Mouse (Mus musculus): ENCODE measurements at regions not wholly inside any gene's neighbourhood (a gene's known extent, or its start where the extent isn't known, plus 50 kb on each side); places are given as distances from the start of the nearest gene placed in this dataset.

DNA sequence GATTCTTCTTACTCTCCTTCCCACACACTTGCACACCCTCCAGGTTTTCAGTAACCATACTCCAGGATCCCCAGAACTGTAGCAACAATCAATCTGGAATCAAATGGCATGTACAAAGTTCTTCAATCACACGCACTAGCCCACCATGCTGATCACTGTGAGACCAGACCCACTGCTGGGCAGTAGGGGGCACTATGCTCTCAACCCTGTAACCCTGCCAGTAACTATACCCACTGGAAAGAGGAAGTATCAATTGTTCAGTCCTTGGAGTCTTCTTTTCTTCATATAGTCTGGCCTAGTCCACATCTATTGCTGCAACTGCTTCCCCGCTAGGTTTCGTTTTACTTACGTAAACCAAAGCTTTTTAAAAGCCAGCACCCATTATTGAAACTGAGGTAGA lies 197.8 kb upstream of the Thbs1 start:
- Histone ChIP-seq H3K9me3 (ENCODE audit: control insufficient read depth, low read length) (no peaks in the 10 kb centered on the region), H3K27me3 (replicated peaks; ENCODE audit: control insufficient read depth, insufficient read depth, low read length) (no peaks in the 10 kb centered on the region), H3K27ac (ENCODE audit: low read depth, low read length) (no peak overlapping the region), H3K4me1 (ENCODE audit: control insufficient read depth, insufficient read depth, low read depth, low read length) (no peaks in the 10 kb centered on the region), H3K4me3 (ENCODE audit: low read length) (no peak overlapping the region), H3K4me2 (ENCODE audit: low read length) (no peak overlapping the region), H3K36me3 (ENCODE audit: control insufficient read depth, insufficient read depth, low read length) (no peaks in the 10 kb centered on the region), H3K9ac (ENCODE audit: low read depth, low read length) (no peak overlapping the region)
- ATAC-seq: no peak
- whole genome bisulfite sequencing: 91% methylated on average over 4 of the region's 4 CpGs

DNA sequence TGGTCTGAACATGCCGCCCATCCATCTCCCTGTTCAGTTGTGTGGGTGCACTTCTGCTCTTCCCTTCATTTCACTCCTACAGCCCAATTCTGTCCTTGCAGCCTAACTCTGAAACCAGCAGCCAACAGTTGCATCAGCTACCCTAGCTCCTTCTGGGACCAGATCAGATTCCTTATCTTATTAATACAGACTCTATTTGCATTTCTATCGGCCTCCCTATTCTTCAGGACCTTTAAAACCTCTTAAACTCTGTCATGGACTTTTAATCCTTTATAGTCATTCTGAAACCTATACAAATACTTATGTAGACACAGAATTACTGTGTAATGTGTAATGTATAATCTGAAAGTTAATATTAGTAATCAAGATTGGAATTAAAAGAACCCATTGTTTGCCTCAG lies 195.9 kb upstream of the Thbs1 start:
- Histone ChIP-seq H3K36me3 (ENCODE audit: control insufficient read depth, insufficient read depth, low read length) (no peaks in the 10 kb centered on the region), H3K4me2 (ENCODE audit: low read length) (no peak overlapping the region), H3K27me3 (replicated peaks; ENCODE audit: control insufficient read depth, insufficient read depth, low read length) (no peaks in the 10 kb centered on the region), H3K9me3 (ENCODE audit: control insufficient read depth, low read length) (no peaks in the 10 kb centered on the region), H3K4me3 (ENCODE audit: low read length) (no peak overlapping the region), H3K9ac (ENCODE audit: low read depth, low read length) (no peak overlapping the region), H3K4me1 (ENCODE audit: control insufficient read depth, insufficient read depth, low read depth, low read length) (no peaks in the 10 kb centered on the region), H3K27ac (ENCODE audit: low read depth, low read length) (no peak overlapping the region)
- no peak for ATAC-seq
- WGBS: 92% methylated on average over 2 of the region's 2 CpGs

DNA sequence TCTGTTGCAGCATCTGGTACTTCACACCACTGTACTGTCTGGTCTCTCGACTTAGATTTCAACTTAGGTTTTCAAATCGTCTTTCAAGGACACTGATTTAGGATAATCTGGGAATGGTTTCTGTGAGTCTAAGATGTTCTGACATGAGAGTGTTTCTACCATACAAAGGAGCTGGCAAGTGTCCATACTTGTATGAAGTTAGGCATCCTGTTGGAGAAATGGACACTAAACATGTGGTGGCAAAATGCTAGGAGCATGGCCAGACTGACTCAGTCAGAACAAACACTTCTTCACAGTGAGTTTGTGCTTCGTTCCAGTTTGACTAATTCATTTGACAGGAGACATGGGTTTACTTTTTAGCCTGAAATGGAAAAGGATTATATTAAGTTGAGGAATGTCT lies 194.5 kb upstream of the Thbs1 start:
- WGBS: 84% methylated on average over 3 of the region's 3 CpGs
- H3K4me2 ChIP-seq (ENCODE audit: low read length): no peak overlapping the region
- no peaks in the 10 kb centered on the region for H3K27me3 ChIP-seq (replicated peaks; ENCODE audit: control insufficient read depth, insufficient read depth, low read length)
- H3K4me3 ChIP-seq (ENCODE audit: low read length): no peak overlapping the region
- ATAC-seq: no peak
- no peaks in the 10 kb centered on the region for H3K36me3 ChIP-seq (ENCODE audit: control insufficient read depth, insufficient read depth, low read length)
- H3K4me1 ChIP-seq (ENCODE audit: control insufficient read depth, insufficient read depth, low read depth, low read length): no peaks in the 10 kb centered on the region
- H3K27ac ChIP-seq (ENCODE audit: low read depth, low read length): no peak overlapping the region
- no peak overlapping the region for H3K9ac ChIP-seq (ENCODE audit: low read depth, low read length)
- H3K9me3 ChIP-seq (ENCODE audit: control insufficient read depth, low read length): no peaks in the 10 kb centered on the region

DNA sequence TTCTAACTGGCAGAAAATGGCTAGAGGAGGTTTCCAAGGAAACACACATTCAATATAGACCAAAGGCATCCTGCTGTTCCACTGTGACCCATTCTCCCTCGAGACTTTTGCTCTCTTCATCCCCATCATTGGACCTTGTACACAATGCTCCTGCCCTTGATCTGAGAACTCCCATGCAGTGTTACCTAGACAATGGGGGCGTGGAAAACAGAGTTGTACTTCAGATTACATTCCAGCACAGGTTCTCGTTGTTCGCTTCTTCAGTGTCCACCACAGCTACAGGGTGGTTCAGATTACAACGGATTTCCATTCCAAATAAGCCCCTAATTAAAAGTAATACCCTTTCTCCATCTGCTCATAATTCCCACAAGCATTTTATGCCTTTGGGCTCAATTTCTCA lies 186.8 kb upstream of the Thbs1 start:
- no peaks in the 10 kb centered on the region for H3K9me3 ChIP-seq (ENCODE audit: control insufficient read depth, low read length)
- no peak overlapping the region for H3K27ac ChIP-seq (ENCODE audit: low read depth, low read length)
- no peak for ATAC-seq
- H3K4me1 ChIP-seq (ENCODE audit: control insufficient read depth, insufficient read depth, low read depth, low read length): no peaks in the 10 kb centered on the region
- 20% methylated on average over 5 of the region's 5 CpGs for WGBS
- no peaks in the 10 kb centered on the region for H3K36me3 ChIP-seq (ENCODE audit: control insufficient read depth, insufficient read depth, low read length)
- no peaks in the 10 kb centered on the region for H3K27me3 ChIP-seq (replicated peaks; ENCODE audit: control insufficient read depth, insufficient read depth, low read length)
- no peak overlapping the region for H3K4me2 ChIP-seq (ENCODE audit: low read length)
- H3K9ac ChIP-seq (ENCODE audit: low read depth, low read length): no peak overlapping the region
- no peak overlapping the region for H3K4me3 ChIP-seq (ENCODE audit: low read length)

DNA sequence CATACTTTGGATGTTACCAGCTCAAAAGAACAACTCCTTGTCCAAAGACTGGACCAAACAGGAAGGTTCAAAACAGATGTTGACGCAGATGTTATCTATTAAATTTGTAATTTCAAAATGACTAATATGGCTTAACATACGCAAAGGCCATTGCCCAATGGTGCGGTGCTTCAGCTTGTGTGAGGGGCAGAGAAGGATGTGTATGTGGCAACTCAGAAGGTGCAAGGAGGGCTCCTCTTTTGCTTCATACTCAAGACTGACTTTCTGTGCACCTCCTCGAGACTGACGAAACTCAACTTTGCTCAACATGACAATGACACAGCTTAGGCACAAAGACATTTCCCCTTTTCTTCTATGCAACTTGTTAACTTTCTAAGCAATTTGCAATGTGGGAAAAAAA lies 186.3 kb upstream of the Thbs1 start:
- Histone ChIP-seq H3K4me2 (ENCODE audit: low read length) (no peak overlapping the region), H3K27me3 (replicated peaks; ENCODE audit: control insufficient read depth, insufficient read depth, low read length) (no peaks in the 10 kb centered on the region), H3K27ac (ENCODE audit: low read depth, low read length) (no peak overlapping the region), H3K36me3 (ENCODE audit: control insufficient read depth, insufficient read depth, low read length) (no peaks in the 10 kb centered on the region), H3K9me3 (ENCODE audit: control insufficient read depth, low read length) (no peaks in the 10 kb centered on the region), H3K4me1 (ENCODE audit: control insufficient read depth, insufficient read depth, low read depth, low read length) (no peaks in the 10 kb centered on the region), H3K9ac (ENCODE audit: low read depth, low read length) (no peak overlapping the region), H3K4me3 (ENCODE audit: low read length) (no peak overlapping the region)
- WGBS: 93% methylated on average over 5 of the region's 5 CpGs
- ATAC-seq: no peak

DNA sequence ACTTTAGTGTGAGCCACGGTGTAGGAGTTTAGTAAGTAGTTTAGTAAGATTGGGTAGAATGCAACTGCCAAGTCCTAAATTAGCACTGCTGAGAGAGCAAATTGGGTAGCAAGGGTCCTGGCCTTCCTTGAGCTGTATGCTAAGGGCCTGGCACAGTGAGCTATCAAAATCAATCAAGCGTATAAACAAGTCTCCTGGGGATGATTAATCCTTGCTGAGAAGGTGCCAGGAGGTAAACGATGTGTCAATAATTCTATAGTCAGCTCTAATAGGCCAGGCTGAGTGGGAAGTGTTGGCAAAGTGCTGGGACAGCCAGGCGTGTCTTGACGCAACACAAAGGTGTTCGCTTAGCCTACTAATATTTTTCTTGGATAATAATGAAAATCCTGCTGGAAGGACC lies 183.6 kb upstream of the Thbs1 start:
- no peak overlapping the region for H3K4me3 ChIP-seq (ENCODE audit: low read length)
- no peaks in the 10 kb centered on the region for H3K9me3 ChIP-seq (ENCODE audit: control insufficient read depth, low read length)
- H3K4me1 ChIP-seq (ENCODE audit: control insufficient read depth, insufficient read depth, low read depth, low read length): no peaks in the 10 kb centered on the region
- no peaks in the 10 kb centered on the region for H3K36me3 ChIP-seq (ENCODE audit: control insufficient read depth, insufficient read depth, low read length)
- peak; percentile 54; the same call in 1 of the 2 replicates for ATAC-seq
- no peak overlapping the region for H3K27ac ChIP-seq (ENCODE audit: low read depth, low read length)
- no peak overlapping the region for H3K9ac ChIP-seq (ENCODE audit: low read depth, low read length)
- 51% methylated on average over 6 of the region's 6 CpGs for whole genome bisulfite sequencing
- H3K4me2 ChIP-seq (ENCODE audit: low read length): no peak overlapping the region
- H3K27me3 ChIP-seq (replicated peaks; ENCODE audit: control insufficient read depth, insufficient read depth, low read length): no peaks in the 10 kb centered on the region

DNA sequence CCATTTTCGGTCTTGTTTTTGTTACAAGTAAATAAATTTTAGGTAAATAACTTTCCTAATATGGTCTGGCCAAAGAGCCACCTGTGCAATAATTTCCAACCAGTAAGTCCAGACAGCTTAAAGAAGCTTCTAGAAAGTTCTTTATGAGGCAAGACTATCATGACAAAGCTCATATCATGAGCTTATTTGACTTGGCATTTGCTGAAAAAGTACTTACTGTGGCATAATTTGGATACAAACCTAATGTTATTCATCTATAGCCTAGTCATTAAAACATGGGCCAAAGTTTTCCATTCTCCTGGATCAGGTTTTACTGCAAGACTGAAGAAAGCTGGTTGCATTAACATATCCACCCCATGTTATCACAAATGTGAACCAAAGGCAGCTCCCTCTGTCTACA lies 182.1 kb upstream of the Thbs1 start:
- Histone ChIP-seq H3K4me2 (ENCODE audit: low read length) (no peak overlapping the region), H3K9me3 (ENCODE audit: control insufficient read depth, low read length) (no peaks in the 10 kb centered on the region), H3K4me3 (ENCODE audit: low read length) (no peak overlapping the region), H3K27ac (ENCODE audit: low read depth, low read length) (no peak overlapping the region), H3K4me1 (ENCODE audit: control insufficient read depth, insufficient read depth, low read depth, low read length) (no peaks in the 10 kb centered on the region), H3K27me3 (replicated peaks; ENCODE audit: control insufficient read depth, insufficient read depth, low read length) (no peaks in the 10 kb centered on the region), H3K36me3 (ENCODE audit: control insufficient read depth, insufficient read depth, low read length) (no peaks in the 10 kb centered on the region), H3K9ac (ENCODE audit: low read depth, low read length) (no peak overlapping the region)
- ATAC-seq: no peak
- WGBS: 89% methylated on average over 1 of the region's 1 CpGs

DNA sequence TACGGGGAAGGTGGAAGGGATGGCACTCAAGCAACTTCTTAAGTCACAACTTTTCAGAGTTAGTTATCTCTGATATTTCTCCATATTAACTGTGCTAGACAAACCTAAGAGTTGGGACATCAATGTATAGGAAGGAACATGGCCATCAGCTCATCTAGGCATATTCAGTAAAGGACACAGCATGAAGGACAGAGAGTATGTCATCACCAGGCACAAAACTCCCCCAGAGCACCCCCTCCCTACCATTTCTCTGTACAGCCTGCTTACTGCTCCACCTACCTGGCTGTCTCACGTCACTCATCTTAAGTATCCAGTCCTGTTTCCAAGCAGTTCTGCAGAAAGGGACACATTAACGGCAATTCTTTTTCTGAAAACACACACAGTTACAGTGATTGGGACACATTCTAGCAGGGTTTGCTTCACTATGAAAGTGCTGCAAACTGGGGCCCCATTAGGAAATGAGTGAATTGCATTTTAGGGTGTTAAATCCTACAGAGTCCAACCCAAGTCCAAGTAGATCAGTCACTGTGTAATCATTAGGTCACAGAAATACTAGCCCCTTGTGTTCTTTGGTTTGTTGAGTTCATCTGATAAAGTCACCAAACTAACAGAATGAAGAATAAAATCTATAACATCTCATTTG lies 180.7 kb upstream of the Thbs1 start:
- Histone ChIP-seq H3K27me3 (replicated peaks; ENCODE audit: control insufficient read depth, insufficient read depth, low read length) (no peaks in the 10 kb centered on the region), H3K4me1 (ENCODE audit: control insufficient read depth, insufficient read depth, low read depth, low read length) (no peaks in the 10 kb centered on the region), H3K9me3 (ENCODE audit: control insufficient read depth, low read length) (no peaks in the 10 kb centered on the region), H3K27ac (ENCODE audit: low read depth, low read length) (no peak overlapping the region), H3K4me2 (ENCODE audit: low read length) (no peak overlapping the region), H3K36me3 (ENCODE audit: control insufficient read depth, insufficient read depth, low read length) (no peaks in the 10 kb centered on the region), H3K9ac (ENCODE audit: low read depth, low read length) (no peak overlapping the region), H3K4me3 (ENCODE audit: low read length) (no peak overlapping the region)
- ATAC-seq: no peak
- WGBS: 90% methylated on average over 3 of the region's 3 CpGs

DNA sequence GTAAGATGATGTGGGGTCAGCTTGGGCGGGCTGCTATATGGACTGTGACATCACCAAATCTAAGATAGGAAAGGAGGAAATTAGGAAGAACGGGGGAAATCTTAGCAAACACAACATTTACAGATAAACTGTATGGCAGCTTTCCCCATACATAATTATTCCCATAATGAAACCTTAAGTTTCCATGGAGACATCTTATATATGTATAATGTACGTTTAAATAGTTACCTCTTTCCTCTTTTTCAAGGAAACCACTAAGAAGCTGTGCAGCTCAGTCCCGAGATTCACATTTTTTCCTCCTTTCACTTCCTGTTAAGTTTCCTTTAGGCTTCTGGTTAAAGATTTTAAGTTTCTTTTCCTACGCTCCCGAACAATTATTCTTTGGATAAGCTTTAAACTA lies 175.1 kb upstream of the Thbs1 start:
- Histone ChIP-seq H3K4me2 (ENCODE audit: low read length) (no peak overlapping the region), H3K4me1 (ENCODE audit: control insufficient read depth, insufficient read depth, low read depth, low read length) (no peaks in the 10 kb centered on the region; the same call in 1 of the 2 replicates), H3K27me3 (replicated peaks; ENCODE audit: control insufficient read depth, insufficient read depth, low read length) (no peaks in the 10 kb centered on the region; the same call in 1 of the 2 replicates), H3K27ac (ENCODE audit: low read depth, low read length) (no peak overlapping the region), H3K9me3 (ENCODE audit: control insufficient read depth, low read length) (no peaks in the 10 kb centered on the region), H3K9ac (ENCODE audit: low read depth, low read length) (no peak overlapping the region), H3K4me3 (ENCODE audit: low read length) (no peak overlapping the region), H3K36me3 (ENCODE audit: control insufficient read depth, insufficient read depth, low read length) (no peaks in the 10 kb centered on the region)
- WGBS: 77% methylated on average over 6 of the region's 6 CpGs
- no peak for ATAC-seq
